Mouse (Mus musculus) liver, embryonic 14.5 days (tissue): ENCODE data around the gene Ttc6.

ENCODE experiments used
- CTCF ChIP-seq: IDR thresholded peaks from 2 replicates; pipeline ENCODE4 v1.5.1; 2016; ENCODE audit warnings: antibody characterized with exemption, low read depth, control low read depth
- EP300 ChIP-seq: IDR thresholded peaks from 2 replicates; pipeline ENCODE4 v1.6.1; 2016; ENCODE audit warnings: antibody characterized with exemption, low read depth

- TF ChIP-seq CTCF (no peak), EP300 (no peak)
Measured at GRCm38 (mm10) chr12:57542746-57543626, 20.9 kb upstream of the Ttc6 start.
